Mouse (Mus musculus): ENCODE data around the gene Camta2.

Camta2 gene

GRCm38 (mm10) chr11:70648512-70648911, 39.4 kb downstream of the Camta2 start:
- DNase-seq (ENCODE audit: inconsistent ontology term): no peak

- DNase-seq (ENCODE audit: inconsistent ontology term): peak; percentile 40
Observed at GRCm38 (mm10) chr11:70647716-70648420, 40.0 kb downstream of the Camta2 start.

- peak; percentile 98 for DNase-seq (ENCODE audit: inconsistent ontology term)
Observed at GRCm38 (mm10) chr11:70646691-70647650, 40.9 kb downstream of the Camta2 start, which contains the start of the genes Rnf167 and Slc25a11. TSS of gene Rnf167 (plus strand) at chr11:70647235. TSS of gene Slc25a11 (minus strand) at chr11:70647479.

- no peak for DNase-seq (ENCODE audit: inconsistent ontology term)
Observed at GRCm38 (mm10) chr11:70646259-70646555, 41.7 kb downstream of the Camta2 start.

GRCm38 (mm10) chr11:70645461-70646258, 42.2 kb downstream of the Camta2 start:
- DNase-seq (ENCODE audit: inconsistent ontology term): no peak

- DNase-seq (ENCODE audit: inconsistent ontology term): no peak
Observed at GRCm38 (mm10) chr11:70644564-70645103, 43.3 kb downstream of the Camta2 start.

GRCm38 (mm10) chr11:70643051-70643450, 44.9 kb downstream of the Camta2 start:
- DNase-seq (ENCODE audit: inconsistent ontology term): no peak

- DNase-seq (ENCODE audit: inconsistent ontology term): no peak
Observed at GRCm38 (mm10) chr11:70641241-70641640, 46.7 kb downstream of the Camta2 start.

GRCm38 (mm10) chr11:70639976-70640375, 47.9 kb downstream of the Camta2 start:
- DNase-seq (ENCODE audit: inconsistent ontology term): no peak

GRCm38 (mm10) chr11:70638714-70639278, 49.1 kb downstream of the Camta2 start, which contains the start of gene Gp1ba:
TSS of gene Gp1ba (plus strand) at chr11:70639122.
- DNase-seq (ENCODE audit: inconsistent ontology term): no peak

- DNase-seq (ENCODE audit: inconsistent ontology term): no peak
Observed at GRCm38 (mm10) chr11:70638293-70638692, 49.6 kb downstream of the Camta2 start.

GRCm38 (mm10) chr11:70637764-70638163, 50.1 kb downstream of the Camta2 start:
- no peak for DNase-seq (ENCODE audit: inconsistent ontology term)

- DNase-seq (ENCODE audit: inconsistent ontology term): no peak
Observed at GRCm38 (mm10) chr11:70635601-70636000, 52.3 kb downstream of the Camta2 start.

GRCm38 (mm10) chr11:70630129-70630528, 57.8 kb downstream of the Camta2 start:
- no peak for DNase-seq (ENCODE audit: inconsistent ontology term)

GRCm38 (mm10) chr11:70629557-70629956, 58.3 kb downstream of the Camta2 start:
- DNase-seq (ENCODE audit: inconsistent ontology term): no peak

GRCm38 (mm10) chr11:70628431-70628830, 59.5 kb downstream of the Camta2 start:
- DNase-seq (ENCODE audit: inconsistent ontology term): no peak

- no peak for DNase-seq (ENCODE audit: inconsistent ontology term)
Observed at GRCm38 (mm10) chr11:70626877-70627276, 61.0 kb downstream of the Camta2 start.

- DNase-seq (ENCODE audit: inconsistent ontology term): peak; percentile 39
Observed at GRCm38 (mm10) chr11:70625473-70625872, 62.4 kb downstream of the Camta2 start.

GRCm38 (mm10) chr11:70623053-70623742, 64.7 kb downstream of the Camta2 start:
- no peak for DNase-seq (ENCODE audit: inconsistent ontology term)

GRCm38 (mm10) chr11:70621972-70622814, 65.7 kb downstream of the Camta2 start:
- DNase-seq (ENCODE audit: inconsistent ontology term): peak; percentile 82

Data from Muller cell, postnatal 12 days (primary cell).